Mouse (Mus musculus) ovary, postnatal 10 days (tissue): ENCODE measurements around the gene Syngr1.
"Not testable (repeated sequence)": the region's sequence is repeated elsewhere in the genome, so short reads cannot be mapped to it uniquely, and the experiment has no call there.

Experiments used
- DNase-seq: peaks from one replicate; pipeline ENCODE4 v3.0.0; 2022; ENCODE audit warnings: low spot score

The Syngr1 gene

GRCm38 (mm10) chr15:80115866-80116794, 25.0 kb downstream of the Syngr1 start:
- DNase-seq, result no peak

GRCm38 (mm10) chr15:80117154-80117553, 26.0 kb downstream of the Syngr1 start:
- no peak for DNase-seq

GRCm38 (mm10) chr15:80119076-80119475, 27.9 kb downstream of the Syngr1 start:
- DNase-seq, result no peak

- DNase-seq, result no peak
These were observed 30.7 kb downstream of the Syngr1 start for GRCm38 (mm10) chr15:80121721-80122325.

GRCm38 (mm10) chr15:80122431-80122830, 31.3 kb downstream of the Syngr1 start:
- not testable (repeated sequence) for DNase-seq

GRCm38 (mm10) chr15:80124651-80125050, 33.5 kb downstream of the Syngr1 start:
- no peak for DNase-seq

GRCm38 (mm10) chr15:80127191-80127590, 36.1 kb downstream of the Syngr1 start:
- DNase-seq, result no peak

- DNase-seq, result no peak
These were observed 38.8 kb downstream of the Syngr1 start for GRCm38 (mm10) chr15:80129982-80130381.

- DNase-seq, result no peak
These were observed 39.6 kb downstream of the Syngr1 start for GRCm38 (mm10) chr15:80130689-80131088.

- no peak for DNase-seq
These were observed 40.3 kb downstream of the Syngr1 start for GRCm38 (mm10) chr15:80131421-80131820.

GRCm38 (mm10) chr15:80132452-80132851, 41.3 kb downstream of the Syngr1 start:
- no peak for DNase-seq

GRCm38 (mm10) chr15:80132993-80133586, 42.0 kb downstream of the Syngr1 start, which contains the start of gene Tab1:
Tab1 (plus strand) TSS chr15:80133127.
- peak; percentile 88 for DNase-seq

- no peak for DNase-seq
These were observed 42.7 kb downstream of the Syngr1 start for GRCm38 (mm10) chr15:80133682-80134449.

GRCm38 (mm10) chr15:80134450-80134847, 43.3 kb downstream of the Syngr1 start:
- DNase-seq, result no peak

- DNase-seq, result no peak
These were observed 44.4 kb downstream of the Syngr1 start for GRCm38 (mm10) chr15:80135499-80135898.

- DNase-seq, result no peak
These were observed 45.5 kb downstream of the Syngr1 start for GRCm38 (mm10) chr15:80136645-80137044.

GRCm38 (mm10) chr15:80137945-80138791, 47.0 kb downstream of the Syngr1 start:
- DNase-seq, result no peak

GRCm38 (mm10) chr15:80140302-80140701, 49.2 kb downstream of the Syngr1 start:
- no peak for DNase-seq

- no peak for DNase-seq
These were observed 49.7 kb downstream of the Syngr1 start for GRCm38 (mm10) chr15:80140878-80141277.

- DNase-seq, result no peak
These were observed 51.0 kb downstream of the Syngr1 start for GRCm38 (mm10) chr15:80142130-80142529.

- no peak for DNase-seq
These were observed 52.6 kb downstream of the Syngr1 start for GRCm38 (mm10) chr15:80143760-80144159.
